Mouse (Mus musculus) stomach, embryonic 14.5 days (tissue): ENCODE results near the gene Chst13. TPM values are rescaled to one million over a fixed set of nuclear protein-coding genes. Genes with fewer than 3 reads are reported as not detected.

Experiments
- ATAC-seq: fragments of 200-750 bp; cut with Nextera tagmentation; 2 replicates; pipeline ENCODE4 v1.8.0; 2017; ENCODE audit warnings: low read depth, moderate TSS enrichment; ENCODE audit not compliant: insufficient number of reproducible peaks, insufficient read depth, low FRiP score
- H3K27ac ChIP-seq: fragments of 300-500 bp; sonication (generic); 2 replicates; pipeline ENCODE4 v1.5.1; 2014; ENCODE audit warnings: mild to moderate bottlenecking, low read length, moderate library complexity, mixed read lengths
- H3K27me3 ChIP-seq: fragments of 300-500 bp; sonication (generic); 2 replicates; pipeline ENCODE4 v1.6.1; 2014; ENCODE audit warnings: low read length, control low read depth, mixed read lengths; ENCODE audit not compliant: control insufficient read depth, insufficient read depth
- H3K36me3 ChIP-seq: fragments of 300-500 bp; sonication (generic); 2 replicates; pipeline ENCODE4 v1.6.1; 2014; ENCODE audit warnings: mild to moderate bottlenecking, control low read depth, low read length, moderate library complexity, mixed read lengths; ENCODE audit not compliant: control insufficient read depth, insufficient read depth
- H3K4me1 ChIP-seq: fragments of 300-500 bp; sonication (generic); 2 replicates; pipeline ENCODE4 v1.6.1; 2014; ENCODE audit warnings: low read length, control low read depth, mixed read lengths; ENCODE audit not compliant: control insufficient read depth, insufficient read depth
- H3K4me2 ChIP-seq: fragments of 300-500 bp; sonication (generic); replicated peaks from 2 replicates; pipeline ENCODE4 v1.6.1; 2014; ENCODE audit warnings: low read depth, low read length, control low read depth
- H3K4me3 ChIP-seq: fragments of 300-500 bp; sonication (generic); 2 replicates; pipeline ENCODE4 v1.5.1; 2014; ENCODE audit warnings: low read depth, low read length, control low read depth
- H3K9ac ChIP-seq: fragments of 300-500 bp; sonication (generic); replicated peaks from 2 replicates; pipeline ENCODE4 v1.6.1; 2014; ENCODE audit warnings: low read depth, mild to moderate bottlenecking, control low read depth, low read length, moderate library complexity, mixed read lengths
- H3K9me3 ChIP-seq: fragments of 300-500 bp; sonication (generic); 2 replicates; pipeline ENCODE4 v1.6.1; 2016; ENCODE audit warnings: low read depth, low read length, control low read depth; ENCODE audit not compliant: control insufficient read depth
- WGBS: fragments of 180-500 bp; shearing (Covaris S2); extraction: QIAGEN DNeasy Blood & Tissue Kit; methylation state at CpG from one replicate; pipeline ENCODE4 v1.1.7; 2014; 5-methylcytosine and 5-hydroxymethylcytosine counted together
- polyA plus RNA-seq: library from polyadenylated mRNA; unstranded; fragments of >200 nt; fragmentation: Nextera tagmentation; extraction: Ambion mirVana; gene quantifications from 2 replicates; pipeline ENCODE4 v1.2.1, GENCODE M21; 2014

Chst13 gene
- polyA plus RNA-seq, 1 experiment from 2014 or later, result 0.39 TPM

- 76% methylated on average over 2 of the region's 2 CpGs for WGBS
- Histone ChIP-seq H3K4me1 (no peaks in the 10 kb centered on the region), H3K27me3 (no peaks in the 10 kb centered on the region)
These were observed 7.3 kb downstream of the Chst13 start for GRCm38 (mm10) chr6:90317510-90318258.

GRCm38 (mm10) chr6:90315961-90316360, 9.0 kb downstream of the Chst13 start:
- whole genome bisulfite sequencing, result 87% methylated on average over 5 of the region's 5 CpGs
- Histone ChIP-seq H3K27ac (no peak overlapping the region), H3K36me3 (no peaks in the 10 kb centered on the region), H3K27me3 (no peaks in the 10 kb centered on the region), H3K4me1 (no peaks in the 10 kb centered on the region), H3K9ac (no peak overlapping the region), H3K4me2 (no peak overlapping the region), H3K4me3 (no peak overlapping the region), H3K9me3 (no peaks in the 10 kb centered on the region)
- no peak for ATAC-seq

More at GRCm38 (mm10) chr6:90317510-90318258, 7.3 kb downstream of the Chst13 start:
- no peak overlapping the region for H3K27ac ChIP-seq
- no peaks in the 10 kb centered on the region for H3K36me3 ChIP-seq
- ATAC-seq, result no peak
- no peak overlapping the region for H3K4me2 ChIP-seq
- H3K4me3 ChIP-seq, result no peak overlapping the region
- no peaks in the 10 kb centered on the region for H3K9me3 ChIP-seq
- H3K9ac ChIP-seq, result no peak overlapping the region

GRCm38 (mm10) chr6:90308839-90309778, 15.9 kb downstream of the Chst13 start:
- no peak for ATAC-seq
- H3K9ac ChIP-seq, result no peak overlapping the region
- no peaks in the 10 kb centered on the region for H3K36me3 ChIP-seq
- H3K4me2 ChIP-seq, result no peak overlapping the region
- H3K27ac ChIP-seq, result no peak overlapping the region
- H3K4me1 ChIP-seq, result no peaks in the 10 kb centered on the region
- 81% methylated on average over 87 of the region's 87 CpGs for WGBS
- H3K9me3 ChIP-seq, result no peaks in the 10 kb centered on the region; the same call in 1 of the 2 replicates
- no peak overlapping the region for H3K4me3 ChIP-seq
- H3K27me3 ChIP-seq, result no peaks in the 10 kb centered on the region

- H3K27ac ChIP-seq, result no peak overlapping the region
- no peaks in the 10 kb centered on the region for H3K4me1 ChIP-seq
- H3K9ac ChIP-seq, result no peak overlapping the region
- H3K4me3 ChIP-seq, result no peak overlapping the region
- no peaks in the 10 kb centered on the region; the same call in 1 of the 2 replicates for H3K9me3 ChIP-seq
- no peaks in the 10 kb centered on the region for H3K27me3 ChIP-seq
- no peak for ATAC-seq
- H3K4me2 ChIP-seq, result no peak overlapping the region
- 86% methylated on average over 6 of the region's 6 CpGs for WGBS
- no peaks in the 10 kb centered on the region for H3K36me3 ChIP-seq
These were observed 18.5 kb downstream of the Chst13 start for GRCm38 (mm10) chr6:90306315-90306975.

- Histone ChIP-seq H3K9me3 (no peaks in the 10 kb centered on the region), H3K4me3 (no peak within 1 kb of the TSS), H3K27ac (no peak within 1 kb of the TSS), H3K36me3 (no peaks in the 10 kb centered on the region), H3K27me3 (no peaks in the 10 kb centered on the region), H3K4me1 (no peaks in the 10 kb centered on the region), H3K4me2 (no peak within 1 kb of the TSS), H3K9ac (no peak within 1 kb of the TSS)
- ATAC-seq, result no peak
- WGBS, result 92% methylated on average over 1 of the region's 1 CpGs
These were observed 24.1 kb downstream of the Chst13 start, which contains the start of gene BC048671 for GRCm38 (mm10) chr6:90300919-90301318. Gene BC048671 (plus strand): TSS chr6:90301219.

GRCm38 (mm10) chr6:90288265-90288664, 36.7 kb downstream of the Chst13 start:
- WGBS, result 48% methylated on average over 12 of the region's 12 CpGs
- no peak for ATAC-seq
- Histone ChIP-seq H3K27ac (no peak overlapping the region), H3K4me3 (no peak overlapping the region), H3K4me2 (no peak overlapping the region), H3K9ac (no peak overlapping the region), H3K36me3 (no peaks in the 10 kb centered on the region), H3K4me1 (no peaks in the 10 kb centered on the region), H3K27me3 (no peaks in the 10 kb centered on the region), H3K9me3 (no peaks in the 10 kb centered on the region)

Other genes with a start within 250 kb of the Chst13 start
- gene Vmn1r49, start 246.7 kb downstream of the Chst13 start, polyA plus RNA-seq, result not detected in 2 replicates
- not detected in 2 replicates for gene Vmn1r50, start 223.8 kb downstream of the Chst13 start, polyA plus RNA-seq
- gene Vmn1r51, start 202.6 kb downstream of the Chst13 start, polyA plus RNA-seq, result 0.10 TPM in 1 of 2 replicates, not detected in the other
- gene Vmn1r52, start 150.4 kb downstream of the Chst13 start, polyA plus RNA-seq, result not detected in 2 replicates
- gene V1ra8, start 122.4 kb downstream of the Chst13 start, polyA plus RNA-seq, result not detected in 2 replicates
- gene Vmn1r53, start 100.7 kb downstream of the Chst13 start, polyA plus RNA-seq, result not detected in 2 replicates
- gene Vmn1r54, start 78.9 kb downstream of the Chst13 start, polyA plus RNA-seq, result not detected in 2 replicates
- not detected in 2 replicates for gene BC048671, start 24.0 kb downstream of the Chst13 start, polyA plus RNA-seq
- gene Uroc1, start 8.1 kb upstream of the Chst13 start, polyA plus RNA-seq, result not detected in 2 replicates
- gene Zxdc, start 44.3 kb upstream of the Chst13 start, polyA plus RNA-seq, result 10.4 and 10.8 TPM in 2 replicates
- 0.61 and 0.71 TPM in 2 replicates for gene Cfap100, start 103.6 kb upstream of the Chst13 start, polyA plus RNA-seq
- gene Klf15, start 137.4 kb upstream of the Chst13 start, polyA plus RNA-seq, result 3.8 and 4.8 TPM in 2 replicates
- gene Aldh1l1, start 161.2 kb upstream of the Chst13 start, polyA plus RNA-seq, result 2.5 and 4.3 TPM in 2 replicates